Mouse (Mus musculus): ENCODE data around the gene Lime1. TPM values are rescaled to one million over a fixed set of nuclear protein-coding genes. Genes with fewer than 3 reads are reported as not detected.

The Lime1 gene
- polyA plus RNA-seq, 1 experiment from 2014 or later = 11.9 TPM

GRCm38 (mm10) chr2:181420426-181420825 is 40.5 kb downstream of the Lime1 start:
- no peak overlapping the region for H3K4me3 ChIP-seq
- 26% methylated on average over 4 of the region's 4 CpGs for WGBS
- peak overlapping the region; percentile 15; the same call in 1 of the 2 replicates for H3K4me2 ChIP-seq

GRCm38 (mm10) chr2:181420903-181421638 is 41.2 kb downstream of the Lime1 start:
- H3K36me3 ChIP-seq = peaks cover 19% of the 10 kb centered on the region
- peaks cover 74% of the 10 kb centered on the region for H3K4me1 ChIP-seq
- WGBS = 26% methylated on average over 4 of the region's 4 CpGs

More at GRCm38 (mm10) chr2:181420426-181420825, 40.5 kb downstream of the Lime1 start:
- Histone ChIP-seq H3K4me1 (peaks cover 78% of the 10 kb centered on the region), H3K27ac (replicated peaks) (peak overlapping the region; percentile 34), H3K36me3 (peaks cover 19% of the 10 kb centered on the region), H3K9me3 (no peaks in the 10 kb centered on the region), H3K27me3 (replicated peaks) (no peaks in the 10 kb centered on the region), H3K9ac (no peak overlapping the region)
- ATAC-seq (ENCODE audit: extremely low read depth, insufficient number of reproducible peaks, low FRiP score, low TSS enrichment) = no peak

GRCm38 (mm10) chr2:181423834-181424233 is 44.0 kb downstream of the Lime1 start:
- peaks cover 64% of the 10 kb centered on the region for H3K4me1 ChIP-seq
- H3K4me2 ChIP-seq = peak overlapping the region; percentile 18; the same call in 1 of the 2 replicates
- H3K27ac ChIP-seq (replicated peaks) = peak overlapping the region; percentile 48; the same call in 1 of the 2 replicates
- WGBS = 51% methylated on average over 9 of the region's 9 CpGs
- no peak overlapping the region for H3K9ac ChIP-seq
- no peaks in the 10 kb centered on the region for H3K27me3 ChIP-seq (replicated peaks)
- no peak overlapping the region for H3K4me3 ChIP-seq
- ATAC-seq (ENCODE audit: extremely low read depth, insufficient number of reproducible peaks, low FRiP score, low TSS enrichment) = no peak
- no peaks in the 10 kb centered on the region for H3K9me3 ChIP-seq
- peaks cover 19% of the 10 kb centered on the region for H3K36me3 ChIP-seq

More at GRCm38 (mm10) chr2:181420903-181421638, 41.2 kb downstream of the Lime1 start:
- no peaks in the 10 kb centered on the region for H3K9me3 ChIP-seq
- no peaks in the 10 kb centered on the region for H3K27me3 ChIP-seq (replicated peaks)
- H3K4me2 ChIP-seq = peak overlapping the region; percentile 15; the same call in 1 of the 2 replicates
- H3K9ac ChIP-seq = no peak overlapping the region
- H3K4me3 ChIP-seq = no peak overlapping the region
- H3K27ac ChIP-seq (replicated peaks) = peak overlapping the region; percentile 34
- no peak for ATAC-seq (ENCODE audit: extremely low read depth, insufficient number of reproducible peaks, low FRiP score, low TSS enrichment)

Other genes with a start within 250 kb of the Lime1 start
- 0.19 TPM in 2 replicates for gene Kcnq2, start 244.8 kb upstream of the Lime1 start, polyA plus RNA-seq (2015; fragmentation: Nextera tagmentation; extraction: Ambion mirVana)
- 7.8 and 9.7 TPM in 2 replicates for gene Eef1a2, start 223.1 kb upstream of the Lime1 start, polyA plus RNA-seq (2015; fragmentation: Nextera tagmentation; extraction: Ambion mirVana)
- gene Ppdpf, start 192.8 kb upstream of the Lime1 start, polyA plus RNA-seq (2015; fragmentation: Nextera tagmentation; extraction: Ambion mirVana) = 180 and 188 TPM in 2 replicates
- gene Ptk6, start 177.3 kb upstream of the Lime1 start, polyA plus RNA-seq (2015; fragmentation: Nextera tagmentation; extraction: Ambion mirVana) = 0.05 TPM in 1 of 2 replicates, not detected in the other
- 0.11 TPM in 1 of 2 replicates, not detected in the other for gene Srms, start 166.9 kb upstream of the Lime1 start, polyA plus RNA-seq (2015; fragmentation: Nextera tagmentation; extraction: Ambion mirVana)
- 0.13 and 0.27 TPM in 2 replicates for gene Fndc11, start 160.1 kb upstream of the Lime1 start, polyA plus RNA-seq (2015; fragmentation: Nextera tagmentation; extraction: Ambion mirVana)
- gene Helz2, start 138.1 kb upstream of the Lime1 start, polyA plus RNA-seq (2015; fragmentation: Nextera tagmentation; extraction: Ambion mirVana) = 1.1 and 1.5 TPM in 2 replicates
- gene Gmeb2, start 92.0 kb upstream of the Lime1 start, polyA plus RNA-seq (2015; fragmentation: Nextera tagmentation; extraction: Ambion mirVana) = 8.7 and 9.0 TPM in 2 replicates
- 1.5 and 2.4 TPM in 2 replicates for gene Stmn3, start 65.6 kb upstream of the Lime1 start, polyA plus RNA-seq (2015; fragmentation: Nextera tagmentation; extraction: Ambion mirVana)
- gene Rtel1, start 60.3 kb upstream of the Lime1 start, polyA plus RNA-seq (2015; fragmentation: Nextera tagmentation; extraction: Ambion mirVana) = 23.1 and 26.5 TPM in 2 replicates
- 23.3 and 26.7 TPM in 2 replicates for gene Zgpat, start 15.2 kb upstream of the Lime1 start, polyA plus RNA-seq (2015; fragmentation: Nextera tagmentation; extraction: Ambion mirVana)
- 57.5 and 59.1 TPM in 2 replicates for gene Arfrp1, start 14.7 kb upstream of the Lime1 start, polyA plus RNA-seq (2015; fragmentation: Nextera tagmentation; extraction: Ambion mirVana)
- gene Zbtb46, start 79.3 kb downstream of the Lime1 start, polyA plus RNA-seq (2015; fragmentation: Nextera tagmentation; extraction: Ambion mirVana) = 10.6 TPM in 2 replicates
- 0.11 and 0.27 TPM in 2 replicates for gene Abhd16b, start 113.1 kb downstream of the Lime1 start, polyA plus RNA-seq (2015; fragmentation: Nextera tagmentation; extraction: Ambion mirVana)
- gene Tpd52l2, start 117.1 kb downstream of the Lime1 start, polyA plus RNA-seq (2015; fragmentation: Nextera tagmentation; extraction: Ambion mirVana) = 109 and 118 TPM in 2 replicates
- 77.4 and 79.8 TPM in 2 replicates for gene Dnajc5, start 140.4 kb downstream of the Lime1 start, polyA plus RNA-seq (2015; fragmentation: Nextera tagmentation; extraction: Ambion mirVana)
- gene Uckl1, start 204.8 kb downstream of the Lime1 start, polyA plus RNA-seq (2015; fragmentation: Nextera tagmentation; extraction: Ambion mirVana) = 63.8 and 64.0 TPM in 2 replicates
- gene Prpf6, start 211.8 kb downstream of the Lime1 start, polyA plus RNA-seq (2015; fragmentation: Nextera tagmentation; extraction: Ambion mirVana) = 40.1 and 44.4 TPM in 2 replicates
- gene Zfp512b, start 212.7 kb downstream of the Lime1 start, polyA plus RNA-seq (2015; fragmentation: Nextera tagmentation; extraction: Ambion mirVana) = 25.3 and 28.5 TPM in 2 replicates
- gene Samd10, start 219.1 kb downstream of the Lime1 start, polyA plus RNA-seq (2015; fragmentation: Nextera tagmentation; extraction: Ambion mirVana) = 12.8 and 13.1 TPM in 2 replicates